In the genomic region with DNA sequence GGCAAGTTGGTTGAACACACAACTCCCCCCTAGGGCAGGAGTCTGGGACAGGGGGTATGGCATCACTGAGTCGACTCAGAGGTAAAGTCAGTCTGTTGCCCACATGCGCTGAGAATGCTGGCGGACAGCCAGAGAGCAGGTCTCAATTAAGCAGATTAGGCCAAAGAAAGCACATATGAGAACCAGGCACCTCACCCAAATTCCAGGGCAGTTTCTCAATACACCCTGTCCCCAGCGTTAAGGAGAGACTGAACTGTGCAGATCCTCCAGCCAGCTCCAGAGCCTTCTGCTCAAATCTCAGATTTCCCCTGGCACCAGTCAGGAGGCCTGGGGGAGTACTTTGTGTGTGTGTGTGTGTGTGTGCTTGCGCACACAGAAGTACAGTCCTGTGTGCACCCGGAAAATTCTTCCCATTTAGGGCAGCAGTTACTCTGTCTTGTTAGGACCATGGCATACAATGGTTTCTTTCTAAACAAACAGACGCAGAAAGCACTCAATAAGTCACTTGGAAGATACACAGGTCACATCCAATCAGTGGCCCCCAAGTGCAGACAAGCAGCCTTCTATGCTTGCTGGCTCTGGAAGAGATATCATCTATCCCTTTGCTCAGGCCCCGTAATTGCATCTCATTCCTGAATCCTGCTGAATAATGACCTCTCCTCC, we compare ENCODE assay signal across 9 mouse cellular contexts.
DNase-seq lines count a peak whose midpoint lies in the region; ATAC-seq and TF ChIP-seq lines count a peak whose summit lies in the region.
"Had no signal": no experiment of that assay in that cellular context is flagged by ENCODE, and none has a peak within 500 bp of the region (broad histone marks: within the 10 kb centered on the region; RNA-seq: fewer than 3 reads in every experiment).

No protein-coding gene starts in this region.

- no peak overlapping the region for H3K4me2 ChIP-seq in kidney, embryonic 15.5 days
- H3K4me2 ChIP-seq in heart, embryonic 12.5 days, result no peak overlapping the region
- no peak overlapping the region for H3K4me2 ChIP-seq in limb, embryonic 15.5 days
- no peak overlapping the region for H3K4me2 ChIP-seq in lung, postnatal 0 days (replicated peaks; ENCODE audit: low read depth, low read length)
- H3K4me2 ChIP-seq: liver, embryonic 11.5 days had no signal

- no peaks in the 10 kb centered on the region for H3K9me3 ChIP-seq in kidney, embryonic 15.5 days (replicated peaks)
- no peaks in the 10 kb centered on the region; the same call in 1 of the 2 replicates for H3K9me3 ChIP-seq in heart, embryonic 12.5 days (replicated peaks)
- no peaks in the 10 kb centered on the region for H3K9me3 ChIP-seq in limb, embryonic 15.5 days
- no peaks in the 10 kb centered on the region for H3K9me3 ChIP-seq in lung, postnatal 0 days (ENCODE audit: low read length)

- DNase-seq in kidney, postnatal 14 days, result no peak
- peak; percentile 65 for DNase-seq in embryo, embryonic 11 days
- DNase-seq in layer of hippocampus, postnatal 36 days, result no peak
- DNase-seq in lung, postnatal 0 days (ENCODE audit: low spot score), result no peak
- no peak for DNase-seq in cerebellum, adult 8-10 months

- H3K36me3 ChIP-seq in kidney, embryonic 15.5 days, result no peaks in the 10 kb centered on the region
- H3K36me3 ChIP-seq in heart, embryonic 12.5 days, result no peaks in the 10 kb centered on the region
- H3K36me3 ChIP-seq in limb, embryonic 15.5 days, result no peaks in the 10 kb centered on the region
- H3K36me3 ChIP-seq in lung, postnatal 0 days (ENCODE audit: insufficient read depth, low read length), result no peaks in the 10 kb centered on the region

- no peak for TF ChIP-seq CTCF in lung, postnatal 0 days (IDR thresholded peaks at IDR 0.05)

- no peak overlapping the region for H3K9ac ChIP-seq in kidney, embryonic 15.5 days
- no peak overlapping the region for H3K9ac ChIP-seq in heart, embryonic 12.5 days
- H3K9ac ChIP-seq in limb, embryonic 15.5 days, result no peak overlapping the region
- H3K9ac ChIP-seq in lung, postnatal 0 days (replicated peaks; ENCODE audit: low read depth), result no peak overlapping the region

- no peak overlapping the region for H3K4me3 ChIP-seq in kidney, embryonic 15.5 days (replicated peaks)
- H3K4me3 ChIP-seq in heart, embryonic 12.5 days, result no peak overlapping the region
- no peak overlapping the region for H3K4me3 ChIP-seq in limb, embryonic 15.5 days
- no peak overlapping the region for H3K4me3 ChIP-seq in lung, postnatal 0 days (ENCODE audit: low read depth, low read length)

- no peaks in the 10 kb centered on the region for H3K27me3 ChIP-seq in kidney, embryonic 15.5 days
- H3K27me3 ChIP-seq in heart, embryonic 12.5 days (replicated peaks), result no peaks in the 10 kb centered on the region
- no peaks in the 10 kb centered on the region for H3K27me3 ChIP-seq in limb, embryonic 15.5 days
- H3K27me3 ChIP-seq in lung, postnatal 0 days (replicated peaks; ENCODE audit: insufficient read depth, low read length), result no peaks in the 10 kb centered on the region

- 34% methylated on average over 8 of the region's 8 CpGs for WGBS in kidney, embryonic 15.5 days
- WGBS in heart, embryonic 12.5 days, result 43% methylated on average over 8 of the region's 8 CpGs
- WGBS in limb, embryonic 15.5 days, result 14% methylated on average over 8 of the region's 8 CpGs
- WGBS in lung, postnatal 0 days, result 39% methylated on average over 8 of the region's 8 CpGs

- H3K27ac ChIP-seq in kidney, embryonic 15.5 days, result peak overlapping the region; percentile 74
- peak overlapping the region; percentile 32; the same call in 1 of the 2 replicates for H3K27ac ChIP-seq in heart, embryonic 12.5 days (ENCODE audit: poor library complexity, severe bottlenecking)
- H3K27ac ChIP-seq in limb, embryonic 15.5 days, result peak overlapping the region; percentile 89
- no peak overlapping the region for H3K27ac ChIP-seq in lung, postnatal 0 days (ENCODE audit: low read length)

- ATAC-seq in kidney, embryonic 15.5 days (replicated peaks; ENCODE audit: low FRiP score), result peak; percentile 83
- no peak for ATAC-seq in heart, embryonic 12.5 days (ENCODE audit: insufficient number of reproducible peaks, low FRiP score)
- ATAC-seq in limb, embryonic 15.5 days (ENCODE audit: insufficient number of reproducible peaks, low FRiP score, low TSS enrichment, low read depth), result peak; percentile 79
- ATAC-seq in lung, postnatal 0 days, result no peak

- TF ChIP-seq EP300 in lung, postnatal 0 days (IDR thresholded peaks at IDR 0.05), result no peak

- peaks cover 20% of the 10 kb centered on the region for H3K4me1 ChIP-seq in kidney, embryonic 15.5 days
- H3K4me1 ChIP-seq in heart, embryonic 12.5 days (replicated peaks), result peaks cover 12% of the 10 kb centered on the region; the same call in 1 of the 2 replicates
- peaks cover 23% of the 10 kb centered on the region for H3K4me1 ChIP-seq in limb, embryonic 15.5 days
- no peaks in the 10 kb centered on the region for H3K4me1 ChIP-seq in lung, postnatal 0 days (ENCODE audit: insufficient read depth, low read depth, low read length)

Comparison
In these comparisons a context has a peak if more than half of its experiments do, and no peak if none do; other contexts are left out.
1. ATAC-seq: peak in kidney, embryonic 15.5 days (single experiment) and limb, embryonic 15.5 days (single experiment); none in heart, embryonic 12.5 days (single experiment) and lung, postnatal 0 days (single experiment).